Mouse (Mus musculus) yolk sac, embryonic 10.5 days (tissue): ENCODE measurements at regions not wholly inside any gene's neighbourhood (a gene's known extent, or its start where the extent isn't known, plus 50 kb on each side); places are given as distances from the start of the nearest gene placed in this dataset.
A peak's percentile ranks its signal among the peaks of the same experiment; 100 is the strongest.
"Not testable (repeated sequence)": the region's sequence is repeated elsewhere in the genome, so short reads cannot be mapped to it uniquely, and the experiment has no call there.

Source experiments
- DNase-seq: peaks from one replicate; pipeline ENCODE4 v3.0.0-alpha.2; 2017; ENCODE audit warnings: low spot score

- DNase-seq: not testable (repeated sequence)
Measured at GRCm38 (mm10) chr5:91752846-91753245, 210.0 kb downstream of the Rchy1 start.

GRCm38 (mm10) chr5:91751168-91751567 is 211.7 kb downstream of the Rchy1 start:
- no peak for DNase-seq

- DNase-seq: no peak
Measured at GRCm38 (mm10) chr5:91746077-91746476, 216.8 kb downstream of the Rchy1 start.

GRCm38 (mm10) chr5:91744389-91744788 is 218.5 kb downstream of the Rchy1 start:
- no peak for DNase-seq

GRCm38 (mm10) chr5:91740159-91740537 is 222.7 kb downstream of the Rchy1 start:
- peak; percentile 80 for DNase-seq

GRCm38 (mm10) chr5:91739433-91740158 is 222.2 kb downstream of the Parm1 start:
- peak; percentile 81 for DNase-seq

- no peak for DNase-seq
Measured at GRCm38 (mm10) chr5:91732002-91732401, 214.6 kb downstream of the Parm1 start.

GRCm38 (mm10) chr5:91731155-91731554 is 213.7 kb downstream of the Parm1 start:
- DNase-seq: no peak

GRCm38 (mm10) chr5:91729868-91730267 is 212.5 kb downstream of the Parm1 start:
- no peak for DNase-seq

GRCm38 (mm10) chr5:91729415-91729814 is 212.0 kb downstream of the Parm1 start:
- no peak for DNase-seq

- no peak for DNase-seq
Measured at GRCm38 (mm10) chr5:91727448-91727847, 210.0 kb downstream of the Parm1 start.

GRCm38 (mm10) chr5:91726118-91726500 is 208.7 kb downstream of the Parm1 start:
- DNase-seq: no peak

- DNase-seq: no peak
Measured at GRCm38 (mm10) chr5:91725380-91726117, 208.1 kb downstream of the Parm1 start.

GRCm38 (mm10) chr5:91724881-91725280 is 207.5 kb downstream of the Parm1 start:
- DNase-seq: no peak

GRCm38 (mm10) chr5:91723416-91723815 is 206.0 kb downstream of the Parm1 start:
- no peak for DNase-seq

GRCm38 (mm10) chr5:91722982-91723381 is 205.6 kb downstream of the Parm1 start:
- no peak for DNase-seq

- DNase-seq: no peak
Measured at GRCm38 (mm10) chr5:91722403-91722802, 205.0 kb downstream of the Parm1 start.

GRCm38 (mm10) chr5:91721231-91722096 is 204.0 kb downstream of the Parm1 start:
- no peak for DNase-seq

GRCm38 (mm10) chr5:91713020-91713419 is 195.6 kb downstream of the Parm1 start:
- no peak for DNase-seq

GRCm38 (mm10) chr5:91709494-91710286 is 192.3 kb downstream of the Parm1 start:
- DNase-seq: no peak

GRCm38 (mm10) chr5:91708149-91708548 is 190.7 kb downstream of the Parm1 start:
- no peak for DNase-seq

GRCm38 (mm10) chr5:91697075-91697474 is 179.7 kb downstream of the Parm1 start:
- no peak for DNase-seq
